Mouse (Mus musculus) thymus, adult 2 months (tissue): Measurements from ENCODE around the gene Lpin1. TPM values are rescaled to one million over a fixed set of nuclear protein-coding genes. Genes with fewer than 3 reads are reported as not detected.

Experiments used
- DNase-seq: peaks from one replicate; pipeline ENCODE4 v3.0.0; 2021
- H3K27ac ChIP-seq: fragments of 200-500 bp; 2 replicates; pipeline ENCODE4 v1.5.1; 2012; ENCODE audit warnings: low read length, control low read depth; ENCODE audit not compliant: control insufficient read depth, insufficient read depth
- H3K27me3 ChIP-seq: fragments of 200-500 bp; 2 replicates; pipeline ENCODE4 v1.6.1; 2012; ENCODE audit warnings: mild to moderate bottlenecking, low read length, moderate library complexity, mixed read lengths; ENCODE audit not compliant: control insufficient read depth, insufficient read depth
- H3K36me3 ChIP-seq: fragments of 200-500 bp; 2 replicates; pipeline ENCODE4 v1.6.1; 2012; ENCODE audit warnings: mild to moderate bottlenecking, low read length, moderate library complexity; ENCODE audit not compliant: control insufficient read depth, insufficient read depth
- H3K4me1 ChIP-seq: fragments of 200-500 bp; replicated peaks from 2 replicates; pipeline ENCODE4 v1.6.1; 2012; ENCODE audit warnings: low read length; ENCODE audit not compliant: control insufficient read depth, insufficient read depth
- H3K4me3 ChIP-seq: fragments of 200-500 bp; 2 replicates; pipeline ENCODE4 v1.5.1; 2012; ENCODE audit warnings: mild to moderate bottlenecking, low read length, control low read depth, moderate library complexity; ENCODE audit not compliant: control insufficient read depth, insufficient read depth
- CTCF ChIP-seq: fragments of 200-500 bp; IDR thresholded peaks from 2 replicates; pipeline ENCODE4 v1.5.1; 2012; ENCODE audit warnings: mild to moderate bottlenecking, control low read depth, low read length, moderate library complexity, borderline replicate concordance; ENCODE audit not compliant: control insufficient read depth, poor library complexity, insufficient read depth; ENCODE audit errors: extremely low read depth
- POLR2A ChIP-seq: fragments of 200-500 bp; IDR thresholded peaks from 2 replicates; pipeline ENCODE4 v1.6.1; 2012; ENCODE audit warnings: mild to moderate bottlenecking, low read length, control low read depth, moderate library complexity; ENCODE audit not compliant: control insufficient read depth, poor library complexity, insufficient read depth; ENCODE audit errors: extremely low read depth
- WGBS: fragments of 180-500 bp; shearing (Covaris S2); methylation state at CpG from one replicate; pipeline ENCODE4 v1.1.7; 2018; 5-methylcytosine and 5-hydroxymethylcytosine counted together
- polyA plus RNA-seq: library from polyadenylated mRNA; depleted of rRNA; stranded (reverse); fragments of >200 nt; gene quantifications from 2 replicates; pipeline ENCODE4 v1.2.3, GENCODE M21; 2012; rRNA removed

Lpin1 gene
- polyA plus RNA-seq: 24.2 and 24.3 TPM in 2 replicates

DNA sequence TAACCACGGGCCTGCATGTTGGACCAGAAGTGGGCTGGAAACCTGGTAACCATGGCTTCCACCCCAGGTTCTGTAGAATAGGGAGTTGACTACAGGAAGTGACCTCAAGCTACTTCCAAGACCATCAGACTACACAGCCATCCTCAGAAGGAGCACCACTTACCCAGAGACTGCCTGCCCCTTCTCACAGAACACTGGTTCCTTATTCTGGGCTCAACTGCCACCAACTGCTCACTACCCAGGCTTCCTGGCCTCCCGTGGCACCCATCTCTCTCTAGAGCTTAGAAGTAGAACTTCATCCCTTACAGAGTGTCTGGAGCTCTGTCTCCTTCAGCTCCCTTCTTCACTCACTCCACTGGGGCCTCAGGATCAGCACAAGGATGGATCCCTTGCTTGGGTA is at the start of gene Lpin1:
Gene Lpin1, minus strand, starts transcription at position 31 of the 400 bp plus-strand sequence.
- no peaks in the 10 kb centered on the region for H3K4me1 ChIP-seq
- no peak within 1 kb of the TSS for H3K27ac ChIP-seq
- no peaks in the 10 kb centered on the region for H3K36me3 ChIP-seq
- H3K27me3 ChIP-seq: no peaks in the 10 kb centered on the region
- TF ChIP-seq POLR2A (no peak), CTCF (no peak)
- WGBS: 39% methylated on average over 2 of the region's 2 CpGs
- DNase-seq: no peak
- no peak within 1 kb of the TSS for H3K4me3 ChIP-seq

DNA sequence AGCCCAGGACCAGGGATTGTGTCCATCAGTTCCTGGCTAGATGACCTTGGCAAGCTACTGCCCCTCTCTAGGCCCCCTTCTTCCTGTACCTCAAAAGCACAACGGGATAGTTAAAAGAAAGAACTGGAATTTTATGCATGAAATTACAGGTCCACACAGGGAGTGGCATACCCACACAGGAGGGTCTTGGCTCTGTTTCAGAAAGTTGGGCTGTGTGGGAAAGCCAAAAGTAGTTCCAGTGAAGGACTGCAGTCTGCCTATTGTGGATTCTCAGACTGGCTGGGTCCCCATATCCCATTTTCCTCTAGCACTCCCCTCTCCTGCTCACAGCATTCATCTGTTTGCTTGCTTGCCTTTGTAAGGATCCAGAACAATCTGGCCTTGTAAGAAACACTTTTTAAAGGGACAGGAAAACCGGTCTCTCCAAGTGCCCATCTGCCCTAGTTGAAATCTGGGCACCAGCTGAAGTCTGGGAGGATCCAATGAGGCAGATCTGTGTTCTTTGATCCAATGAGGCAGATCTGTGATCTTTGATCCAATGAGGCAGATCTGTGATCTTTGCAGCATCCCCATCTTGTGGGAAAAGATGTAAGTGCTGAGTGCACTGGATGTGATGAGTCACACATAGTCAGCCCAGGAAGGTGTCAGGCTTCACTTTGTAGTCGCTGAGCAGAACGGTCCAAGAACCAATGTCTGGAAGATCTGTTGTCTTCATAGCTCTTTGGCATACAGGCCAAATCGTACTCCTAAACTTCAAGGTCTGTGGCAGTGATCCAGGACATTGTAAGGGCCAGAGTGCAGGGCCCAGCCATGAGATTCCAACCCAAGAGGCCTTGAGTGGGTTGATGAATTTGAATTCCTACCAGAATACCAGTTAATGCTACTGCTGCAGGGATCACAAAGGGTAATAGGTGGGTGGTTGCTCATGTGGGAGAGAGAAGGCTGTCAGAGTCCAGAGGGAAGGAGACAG is 46.4 kb upstream of the Lpin1 start:
- 79% methylated on average over 5 of the region's 5 CpGs for WGBS
- no peaks in the 10 kb centered on the region; the same call in 1 of the 2 replicates for H3K27me3 ChIP-seq
- TF ChIP-seq CTCF (no peak), POLR2A (no peak)
- no peak overlapping the region for H3K27ac ChIP-seq
- DNase-seq: no peak
- H3K36me3 ChIP-seq: no peaks in the 10 kb centered on the region
- H3K4me3 ChIP-seq: no peak overlapping the region
- H3K4me1 ChIP-seq: no peaks in the 10 kb centered on the region

DNA sequence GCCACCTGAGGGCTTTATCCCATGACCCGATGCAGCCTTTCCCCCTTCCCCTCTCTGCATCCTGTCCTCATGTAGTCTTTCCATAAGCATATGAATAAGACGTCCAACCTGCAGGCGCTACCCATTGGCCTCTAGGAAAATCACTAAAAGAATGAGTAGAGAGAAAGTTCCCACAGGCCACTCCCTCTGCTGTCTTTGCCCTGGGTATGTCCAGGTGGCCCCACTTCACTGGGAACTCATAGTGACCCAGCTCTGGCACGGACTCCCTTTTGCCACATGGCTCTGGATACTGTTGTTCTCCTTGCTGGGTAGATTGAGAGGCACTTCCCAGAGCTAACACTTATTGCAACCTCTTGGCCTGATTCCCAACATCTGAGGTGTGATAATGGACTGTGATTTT is 44.8 kb upstream of the Lpin1 start:
- Histone ChIP-seq H3K27ac (no peak overlapping the region), H3K4me1 (no peaks in the 10 kb centered on the region), H3K27me3 (no peaks in the 10 kb centered on the region; the same call in 1 of the 2 replicates), H3K4me3 (no peak overlapping the region), H3K36me3 (no peaks in the 10 kb centered on the region)
- 82% methylated on average over 4 of the region's 4 CpGs for WGBS
- no peak for TF ChIP-seq POLR2A
- no peak for TF ChIP-seq CTCF
- no peak for DNase-seq

DNA sequence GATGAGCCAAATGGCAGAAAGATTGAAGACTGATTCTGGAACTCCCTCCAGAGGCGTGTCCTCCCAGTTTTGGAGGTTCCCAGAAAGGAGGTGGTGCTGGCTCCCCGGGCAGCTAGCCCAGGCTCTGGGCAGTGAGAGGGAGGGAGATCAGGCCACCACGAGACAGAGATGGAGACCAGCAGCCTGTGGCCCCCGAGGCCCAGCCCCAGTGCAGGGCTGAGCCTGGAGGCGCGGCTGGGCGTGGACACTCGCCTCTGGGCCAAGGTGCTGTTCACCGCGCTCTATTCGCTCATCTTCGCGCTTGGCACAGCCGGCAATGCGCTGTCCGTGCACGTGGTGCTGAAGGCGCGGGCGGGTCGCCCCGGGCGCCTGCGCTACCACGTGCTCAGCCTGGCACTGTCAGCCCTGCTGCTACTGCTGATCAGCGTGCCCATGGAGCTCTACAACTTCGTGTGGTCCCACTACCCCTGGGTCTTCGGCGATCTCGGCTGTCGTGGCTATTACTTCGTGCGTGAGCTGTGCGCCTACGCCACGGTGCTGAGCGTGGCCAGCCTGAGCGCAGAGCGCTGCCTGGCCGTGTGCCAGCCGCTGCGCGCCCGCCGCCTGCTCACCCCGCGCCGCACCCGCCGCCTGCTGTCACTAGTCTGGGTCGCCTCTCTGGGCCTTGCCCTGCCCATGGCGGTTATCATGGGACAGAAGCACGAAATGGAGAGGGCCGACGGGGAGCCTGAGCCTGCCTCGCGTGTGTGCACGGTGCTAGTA is 42.7 kb upstream of the Lpin1 start, which contains the start of gene Ntsr2:
Gene Ntsr2, plus strand, starts transcription at position 51 of the 762 bp plus-strand sequence.
- WGBS: 13% methylated on average over 58 of the region's 58 CpGs
- H3K36me3 ChIP-seq: no peaks in the 10 kb centered on the region
- no peaks in the 10 kb centered on the region; the same call in 1 of the 2 replicates for H3K27me3 ChIP-seq
- DNase-seq: peak; percentile 47
- no peak within 1 kb of the TSS for H3K4me3 ChIP-seq
- no peaks in the 10 kb centered on the region for H3K4me1 ChIP-seq
- TF ChIP-seq POLR2A (no peak), CTCF (0 out of 2 replicates have a peak, but pooled peaks have one; percentile 24)
- H3K27ac ChIP-seq: no peak within 1 kb of the TSS

DNA sequence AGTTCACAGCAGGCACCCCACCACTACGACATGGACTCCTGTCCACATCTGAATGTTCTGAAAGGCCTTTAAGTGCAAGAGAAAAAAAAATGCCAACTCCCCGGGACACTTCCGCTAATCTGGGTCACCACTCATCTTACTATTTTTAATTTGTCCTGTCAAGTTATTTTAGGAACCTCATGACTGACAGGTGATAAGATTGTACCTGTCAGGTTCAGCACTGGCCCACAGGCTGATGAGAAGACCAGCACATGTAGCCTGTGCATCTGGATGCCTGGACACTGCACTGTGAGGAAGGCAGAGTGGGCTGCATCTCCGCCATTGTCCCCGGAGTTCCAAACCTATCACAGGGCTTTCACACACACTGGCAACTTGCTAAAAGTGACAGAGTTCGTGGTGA is 39.1 kb upstream of the Lpin1 start:
- DNase-seq: no peak
- H3K36me3 ChIP-seq: no peaks in the 10 kb centered on the region
- no peak overlapping the region for H3K27ac ChIP-seq
- TF ChIP-seq POLR2A (no peak), CTCF (no peak)
- no peaks in the 10 kb centered on the region for H3K4me1 ChIP-seq
- 86% methylated on average over 6 of the region's 6 CpGs for WGBS
- no peak overlapping the region for H3K4me3 ChIP-seq
- H3K27me3 ChIP-seq: no peaks in the 10 kb centered on the region; the same call in 1 of the 2 replicates

DNA sequence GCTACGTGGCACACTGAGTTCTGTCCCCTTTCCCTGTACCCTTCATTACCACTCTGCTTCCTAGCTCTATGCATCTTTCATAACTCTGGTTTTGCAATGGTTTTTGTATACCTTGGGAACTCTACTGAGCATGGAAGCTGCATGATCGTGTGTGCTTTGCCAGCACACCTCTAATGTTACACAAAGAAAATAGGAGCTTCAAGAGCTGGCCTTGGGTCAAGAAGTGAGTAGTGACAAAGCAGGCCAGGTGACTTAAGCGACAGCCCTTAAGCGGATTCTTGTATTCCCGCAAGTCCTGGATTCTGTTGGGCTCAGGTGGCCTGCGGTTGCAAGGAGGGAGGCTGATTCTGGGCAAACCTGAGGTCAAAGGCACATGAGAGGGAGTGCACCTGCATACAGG is 37.5 kb upstream of the Lpin1 start:
- TF ChIP-seq POLR2A (no peak), CTCF (no peak)
- Histone ChIP-seq H3K27me3 (no peaks in the 10 kb centered on the region), H3K27ac (no peak overlapping the region), H3K4me3 (no peak overlapping the region), H3K4me1 (no peaks in the 10 kb centered on the region), H3K36me3 (no peaks in the 10 kb centered on the region)
- DNase-seq: no peak
- 86% methylated on average over 6 of the region's 6 CpGs for WGBS
